ENCODE assay signal across 9 mouse cellular contexts in genomic region chr8:45796331-45796740, GRCm38 (mm10).
DNase-seq lines count a peak whose midpoint lies in the region; ATAC-seq and TF ChIP-seq lines count a peak whose summit lies in the region.
"Had no signal": no experiment of that assay in that cellular context is flagged by ENCODE, and none has a peak within 500 bp of the region (broad histone marks: within the 10 kb centered on the region; RNA-seq: fewer than 3 reads in every experiment).

No protein-coding gene starts in this region.

- H3K4me1 ChIP-seq in heart, embryonic 11.5 days (ENCODE audit: control insufficient read depth, insufficient read depth, low read length) = no peaks in the 10 kb centered on the region
- no peaks in the 10 kb centered on the region for H3K4me1 ChIP-seq in bone marrow macrophage, adult 2 months (ENCODE audit: control insufficient read depth, insufficient read depth, low read length)
- no peaks in the 10 kb centered on the region for H3K4me1 ChIP-seq in forebrain, embryonic 14.5 days (ENCODE audit: control insufficient read depth, insufficient read depth, low read length)
- no peaks in the 10 kb centered on the region for H3K4me1 ChIP-seq in hindbrain, embryonic 11.5 days (replicated peaks; ENCODE audit: control insufficient read depth, insufficient read depth, low read length)
- no peaks in the 10 kb centered on the region for H3K4me1 ChIP-seq in midbrain, embryonic 15.5 days

- DNase-seq in heart, adult 11 months = peak; percentile 90
- peak; percentile 67 for DNase-seq in forebrain, embryonic 14.5 days (ENCODE audit: low spot score)
- DNase-seq in hindbrain, embryonic 11.5 days (ENCODE audit: low spot score) = peak; percentile 56
- peak; percentile 61 for DNase-seq in left cerebral cortex, adult 11 months (ENCODE audit: low spot score)
- DNase-seq in spleen, postnatal 36 days (ENCODE audit: low spot score in 2 of 2) = no peak

- no peak overlapping the region for H3K4me2 ChIP-seq in heart, embryonic 11.5 days
- H3K4me2 ChIP-seq in forebrain, embryonic 14.5 days (ENCODE audit: low read length) = no peak overlapping the region
- H3K4me2 ChIP-seq in hindbrain, embryonic 11.5 days (replicated peaks; ENCODE audit: low read depth, low read length) = no peak overlapping the region
- H3K4me2 ChIP-seq in midbrain, embryonic 15.5 days = no peak overlapping the region

- no peak overlapping the region for H3K9ac ChIP-seq in heart, embryonic 11.5 days (ENCODE audit: low read depth, low read length)
- no peak overlapping the region for H3K9ac ChIP-seq in forebrain, embryonic 14.5 days (ENCODE audit: low read length)
- H3K9ac ChIP-seq in hindbrain, embryonic 11.5 days (ENCODE audit: low read depth, low read length) = no peak overlapping the region
- H3K9ac ChIP-seq in midbrain, embryonic 15.5 days = no peak overlapping the region

- H3K27me3 ChIP-seq in heart, embryonic 11.5 days (ENCODE audit: control insufficient read depth, insufficient read depth, low read length) = no peaks in the 10 kb centered on the region
- H3K27me3 ChIP-seq in forebrain, embryonic 14.5 days (replicated peaks; ENCODE audit: control insufficient read depth, insufficient read depth, low read length) = no peaks in the 10 kb centered on the region
- no peaks in the 10 kb centered on the region for H3K27me3 ChIP-seq in hindbrain, embryonic 11.5 days (ENCODE audit: control insufficient read depth, insufficient read depth, low read length)
- H3K27me3 ChIP-seq in midbrain, embryonic 15.5 days (replicated peaks) = no peaks in the 10 kb centered on the region

- H3K36me3 ChIP-seq in heart, embryonic 11.5 days (ENCODE audit: control insufficient read depth, insufficient read depth, low read length) = peaks cover 11% of the 10 kb centered on the region
- H3K36me3 ChIP-seq in forebrain, embryonic 14.5 days (ENCODE audit: control insufficient read depth, insufficient read depth, low read length) = peaks cover 58% of the 10 kb centered on the region
- 0 out of 2 replicates have a peak, but pooled peaks cover 2% of the 10 kb centered on the region for H3K36me3 ChIP-seq in hindbrain, embryonic 11.5 days (ENCODE audit: control insufficient read depth, insufficient read depth, low read length)
- H3K36me3 ChIP-seq in midbrain, embryonic 15.5 days (replicated peaks) = peaks cover 21% of the 10 kb centered on the region

- no peak for ATAC-seq in heart, embryonic 11.5 days (replicated peaks; ENCODE audit: insufficient number of reproducible peaks, low FRiP score, low TSS enrichment)
- ATAC-seq in forebrain, embryonic 14.5 days = peak; percentile 75; the same call in 1 of the 2 replicates
- peak; percentile 38; the same call in 1 of the 2 replicates for ATAC-seq in hindbrain, embryonic 11.5 days (ENCODE audit: low FRiP score)
- ATAC-seq in midbrain, embryonic 15.5 days (replicated peaks) = peak; percentile 73; the same call in 1 of the 2 replicates

- 0 out of 2 replicates have a peak, but pooled peaks have one; percentile 31 for TF ChIP-seq CTCF in bone marrow macrophage, adult 2 months (IDR thresholded peaks at IDR 0.05; ENCODE audit: low read depth, low read length)

- no peak overlapping the region for H3K4me3 ChIP-seq in heart, embryonic 11.5 days (ENCODE audit: low read depth, low read length)
- H3K4me3 ChIP-seq in bone marrow macrophage, adult 2 months (ENCODE audit: insufficient read depth, low read length) = no peak overlapping the region
- H3K4me3 ChIP-seq in forebrain, embryonic 14.5 days (ENCODE audit: low read depth, low read length) = no peak overlapping the region
- H3K4me3 ChIP-seq in hindbrain, embryonic 11.5 days (ENCODE audit: low read depth, low read length) = no peak overlapping the region
- H3K4me3 ChIP-seq in midbrain, embryonic 15.5 days = no peak overlapping the region

- 60% methylated on average over 11 of the region's 11 CpGs for WGBS in heart, embryonic 11.5 days (ENCODE audit: insufficient replicate concordance)
- WGBS in forebrain, embryonic 14.5 days = 63% methylated on average over 11 of the region's 11 CpGs
- 64% methylated on average over 11 of the region's 11 CpGs for WGBS in hindbrain, embryonic 11.5 days
- 57% methylated on average over 11 of the region's 11 CpGs for WGBS in midbrain, embryonic 15.5 days

- no peaks in the 10 kb centered on the region for H3K9me3 ChIP-seq in heart, embryonic 11.5 days (replicated peaks; ENCODE audit: control insufficient read depth, low read length)
- H3K9me3 ChIP-seq in forebrain, embryonic 14.5 days (replicated peaks; ENCODE audit: control insufficient read depth, low read length) = no peaks in the 10 kb centered on the region
- H3K9me3 ChIP-seq in hindbrain, embryonic 11.5 days (ENCODE audit: control insufficient read depth, low read length) = no peaks in the 10 kb centered on the region
- no peaks in the 10 kb centered on the region for H3K9me3 ChIP-seq in midbrain, embryonic 15.5 days

- TF ChIP-seq POLR2A in bone marrow macrophage, adult 2 months (IDR thresholded peaks at IDR 0.05; ENCODE audit: borderline replicate concordance, low read depth, low read length) = no peak

- H3K27ac ChIP-seq in heart, embryonic 11.5 days (ENCODE audit: low read depth, low read length) = no peak overlapping the region
- H3K27ac ChIP-seq in bone marrow macrophage, adult 2 months (ENCODE audit: insufficient read depth, low read depth, low read length) = no peak overlapping the region
- H3K27ac ChIP-seq in forebrain, embryonic 14.5 days (ENCODE audit: low read depth, low read length) = no peak overlapping the region
- H3K27ac ChIP-seq in hindbrain, embryonic 11.5 days (ENCODE audit: low read depth, low read length) = no peak overlapping the region
- H3K27ac ChIP-seq in midbrain, embryonic 15.5 days = no peak overlapping the region
- H3K27ac ChIP-seq: macrophage had no signal

Comparison
In these comparisons a context has a peak if more than half of its experiments do, and no peak if none do; other contexts are left out.
1. DNase-seq: peak in heart, adult 11 months (single experiment), forebrain, embryonic 14.5 days (single experiment), hindbrain, embryonic 11.5 days (single experiment) and left cerebral cortex, adult 11 months (single experiment); none in spleen, postnatal 36 days (0 of 2).